Mouse (Mus musculus) E14TG2a.4 (cell line): ENCODE results near the gene Rbbp6.

Experiments
- CTCF ChIP-seq: conservative IDR thresholded peaks from 2 replicates; pipeline ENCODE4 v1.5.1; 2014; ENCODE audit warnings: low read length
- NANOG ChIP-seq: IDR thresholded peaks from 2 replicates; pipeline ENCODE4 v1.6.1; 2014; ENCODE audit warnings: borderline replicate concordance, low read length, mixed read lengths

DNA sequence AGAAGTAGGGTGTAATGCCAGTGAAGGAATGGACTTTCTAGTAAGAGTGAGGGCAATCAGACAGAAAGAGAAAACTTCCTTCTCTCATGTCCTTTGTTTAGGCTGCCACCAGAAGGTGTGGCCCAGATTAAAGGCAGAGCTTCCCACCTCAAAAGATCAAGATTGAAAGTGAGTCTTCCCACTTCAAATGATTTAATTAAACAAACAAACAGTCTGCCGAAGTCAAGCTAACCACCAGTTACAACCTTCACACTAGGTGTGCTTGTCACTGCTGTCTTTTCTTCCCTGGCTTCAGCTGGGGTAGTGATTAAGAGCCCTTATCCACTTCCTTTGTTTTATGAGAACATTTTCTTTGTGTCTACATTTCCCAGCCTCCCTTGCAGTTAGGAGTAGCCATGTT, 33.3 kb upstream of the Rbbp6 start:
- no peak for TF ChIP-seq CTCF
- TF ChIP-seq NANOG = no peak
